Mouse (Mus musculus): ENCODE measurements around the gene Pth1r.

DNA sequence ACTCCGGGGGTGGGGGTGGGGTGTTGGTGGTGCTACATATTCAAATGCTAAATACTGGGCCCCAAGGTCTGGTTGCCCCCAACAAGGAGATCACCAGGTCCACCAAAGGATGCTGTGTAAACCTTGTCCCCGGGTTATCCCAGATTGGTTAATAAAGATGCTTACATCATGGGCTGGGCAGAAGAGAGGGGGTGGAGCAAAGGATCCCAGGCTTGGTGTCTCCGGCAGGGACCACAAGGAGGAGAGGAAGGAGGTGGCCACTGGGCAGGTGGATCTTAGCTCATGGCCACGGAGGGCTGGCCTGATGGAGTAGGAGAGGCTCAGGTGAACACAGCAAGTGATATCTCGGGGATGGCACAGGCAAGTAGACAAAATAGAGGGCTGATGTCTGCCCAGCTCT lies 68.1 kb downstream of the Pth1r start:
- TF ChIP-seq CTCF (IDR thresholded peaks at IDR 0.05; ENCODE audit: control insufficient read depth, insufficient read depth, insufficient read length) (no peak), MAX (IDR thresholded peaks at IDR 0.05) (no peak), MYOG (IDR thresholded peaks at IDR 0.05; ENCODE audit: control insufficient read depth, extremely low read depth, insufficient read length) (no peak)

Data from C2C12 (cell line).